Mouse (Mus musculus): ENCODE results near the gene Ppfibp1.

DNA sequence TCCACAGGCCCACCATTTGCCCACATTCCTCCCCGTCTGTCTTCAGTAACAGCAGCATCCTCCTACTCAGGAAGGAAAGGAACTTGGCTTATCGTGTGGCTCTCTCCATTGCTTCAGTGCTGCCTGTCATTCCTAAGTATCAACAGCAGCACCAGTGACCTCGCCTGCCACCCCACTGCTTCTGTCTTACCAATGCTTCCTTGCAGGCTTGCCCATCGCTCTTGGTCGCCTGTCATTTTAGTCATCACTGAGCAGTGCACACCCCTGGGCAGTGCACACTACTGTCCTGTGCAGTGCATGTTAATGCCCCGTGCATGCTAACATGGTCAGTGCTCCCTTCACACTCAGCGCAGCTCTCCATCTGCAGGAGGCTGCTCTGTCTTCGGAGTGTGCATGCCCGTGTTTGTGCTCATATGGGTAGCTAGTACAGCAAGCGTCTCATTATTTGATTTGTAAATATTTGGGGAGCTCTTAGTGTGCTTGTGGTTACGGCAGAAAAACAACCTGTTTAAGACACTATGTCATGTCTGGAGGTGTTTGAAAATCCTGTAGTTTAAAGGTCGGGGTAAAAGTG, 78.2 kb downstream of the Ppfibp1 start:
- TF ChIP-seq GABPA (IDR thresholded peaks at IDR 0.05; ENCODE audit: insufficient replicate concordance, low read depth, low read length) = no peak
- no peak for TF ChIP-seq MAX (IDR thresholded peaks at IDR 0.05; ENCODE audit: low read length)
- no peak for TF ChIP-seq CTCF (conservative IDR thresholded peaks at IDR 0.05 in 1 of 2, IDR thresholded peaks at IDR 0.05 in 1 of 2; ENCODE audit: low read depth in 2 of 2, low read length in 2 of 2)
- no peak for TF ChIP-seq E2F4 (IDR thresholded peaks at IDR 0.05; ENCODE audit: insufficient replicate concordance, low read depth, low read length)
- TF ChIP-seq ELF1 (IDR thresholded peaks at IDR 0.05; ENCODE audit: low read depth, low read length) = no peak
- no peak for TF ChIP-seq EP300 (IDR thresholded peaks at IDR 0.05; ENCODE audit: low read length)
- no peak for TF ChIP-seq MAFK (IDR thresholded peaks at IDR 0.05; ENCODE audit: insufficient replicate concordance, low read length)
- no peak for TF ChIP-seq UBTF (IDR thresholded peaks at IDR 0.05; ENCODE audit: low read depth, low read length)
- TF ChIP-seq MXI1 (IDR thresholded peaks at IDR 0.05; ENCODE audit: low read depth, low read length) = no peak
- no peak for TF ChIP-seq RCOR1 (conservative IDR thresholded peaks at IDR 0.05; ENCODE audit: low read depth, low read length)
- no peak for TF ChIP-seq TBP (conservative IDR thresholded peaks at IDR 0.05; ENCODE audit: low read depth, low read length)
